Mouse (Mus musculus) brain, embryonic 14.5 days (tissue): ENCODE measurements around the gene Ccdc83.

ENCODE experiments used
- CTCF ChIP-seq: fragments of 200-500 bp; IDR thresholded peaks from 2 replicates; pipeline ENCODE4 v1.5.1; 2012; ENCODE audit warnings: inconsistent platforms, mild to moderate bottlenecking, moderate library complexity, borderline replicate concordance; ENCODE audit not compliant: insufficient read depth, insufficient read length; ENCODE audit errors: extremely low read depth
- POLR2A ChIP-seq: fragments of 200-500 bp; IDR thresholded peaks from 2 replicates; pipeline ENCODE4 v1.6.1; 2012; ENCODE audit warnings: mild to moderate bottlenecking, inconsistent platforms, borderline replicate concordance; ENCODE audit not compliant: poor library complexity, insufficient read depth, insufficient read length, severe bottlenecking; ENCODE audit errors: extremely low read depth

GRCm38 (mm10) chr7:90180635-90181034 lies 84.9 kb downstream of the Ccdc83 start:
- TF ChIP-seq CTCF (no peak), POLR2A (no peak)
